ENCODE assay signal across 10 mouse cellular contexts in genomic region chr11:61028211-61028950, GRCm38 (mm10). TPM values are rescaled to one million over a fixed set of nuclear protein-coding genes. Genes with fewer than 3 reads are reported as not detected.
DNase-seq lines count a peak whose midpoint lies in the region; ATAC-seq lines count a peak whose summit lies in the region.
"Had no signal": no experiment of that assay in that cellular context is flagged by ENCODE, and none has a peak within 500 bp of the region (broad histone marks: within the 10 kb centered on the region; RNA-seq: fewer than 3 reads in every experiment).

No protein-coding gene starts in this region.

- no peaks in the 10 kb centered on the region for H3K9me3 ChIP-seq in heart, embryonic 12.5 days (replicated peaks)
- H3K9me3 ChIP-seq: embryonic facial prominence, embryonic 12.5 days; midbrain, embryonic 12.5 days had no signal

- no peaks in the 10 kb centered on the region for H3K36me3 ChIP-seq in heart, embryonic 12.5 days
- H3K36me3 ChIP-seq: embryonic facial prominence, embryonic 12.5 days; midbrain, embryonic 12.5 days had no signal

- peak; percentile 41 for DNase-seq in adrenal gland, adult 2 months
- DNase-seq in adrenal gland, postnatal 4 days (ENCODE audit: low spot score in 2 of 2) = no peak
- DNase-seq in adrenal gland, postnatal 10 days = peak; percentile 51
- DNase-seq in kidney, postnatal 36 days = peak; percentile 67 to 72
- DNase-seq in right cerebral cortex, adult 2 months (ENCODE audit: low spot score in 2 of 2) = no peak
- no peak for DNase-seq in liver

- peak; percentile 46; the same call in 1 of the 2 replicates for ATAC-seq in heart, embryonic 12.5 days (ENCODE audit: insufficient number of reproducible peaks, low FRiP score)
- ATAC-seq in megakaryocyte-erythroid progenitor cell, adult 5-6 weeks (replicated peaks; ENCODE audit: low FRiP score, low TSS enrichment, poor library complexity, severe bottlenecking) = no peak

- peaks cover 15% of the 10 kb centered on the region for H3K27me3 ChIP-seq in heart, embryonic 12.5 days (replicated peaks)

- H3K27ac ChIP-seq in heart, embryonic 12.5 days (ENCODE audit: poor library complexity, severe bottlenecking) = peak overlapping the region; percentile 13; the same call in 1 of the 2 replicates
- H3K27ac ChIP-seq: embryonic facial prominence, embryonic 12.5 days; midbrain, embryonic 12.5 days had no signal

- no peak overlapping the region for H3K4me3 ChIP-seq in heart, embryonic 12.5 days
- H3K4me3 ChIP-seq: embryonic facial prominence, embryonic 12.5 days; midbrain, embryonic 12.5 days had no signal

- peaks cover 56% of the 10 kb centered on the region for H3K4me1 ChIP-seq in heart, embryonic 12.5 days (replicated peaks)
- H3K4me1 ChIP-seq: midbrain, embryonic 12.5 days had no signal

- 63% methylated on average over 11 of the region's 11 CpGs for WGBS in heart, embryonic 12.5 days

- H3K9ac ChIP-seq in heart, embryonic 12.5 days = no peak overlapping the region
- H3K9ac ChIP-seq: embryonic facial prominence, embryonic 12.5 days; midbrain, embryonic 12.5 days had no signal

- H3K4me2 ChIP-seq in heart, embryonic 12.5 days = no peak overlapping the region
- H3K4me2 ChIP-seq: embryonic facial prominence, embryonic 12.5 days; midbrain, embryonic 12.5 days had no signal

RNA-seq across cellular contexts. Expression of gene Kcnj12, which starts 6.0 kb away (rescaled TPM):
- total RNA-seq in adrenal gland, adult 2 months (2021) = 1 to 10 TPM; 1.5 to 3.1 TPM
- 5.0 and 5.1 TPM in 2 replicates for polyA plus RNA-seq in adrenal gland, adult 2 months (2012; rRNA removed)
- 1 to 10 TPM; 3.5 to 3.6 TPM for total RNA-seq in adrenal gland, postnatal 4 days (2021)
- total RNA-seq in adrenal gland, postnatal 10 days (2021) = 1 to 10 TPM; 2.3 to 2.9 TPM
- polyA plus RNA-seq in heart, embryonic 12.5 days (2016; fragmentation: Nextera tagmentation; extraction: Ambion mirVana) = 3.8 and 4.3 TPM in 2 replicates
- total RNA-seq in megakaryocyte-erythroid progenitor cell, adult 5-6 weeks (2014; fragmentation: Nextera tagmentation) = not detected in 2 replicates
- not detected in 2 replicates for total RNA-seq in megakaryocyte-erythroid progenitor cell, adult 5-6 weeks (2017)

Comparison
In these comparisons a context has a peak if more than half of its experiments do, and no peak if none do; other contexts are left out.
1. DNase-seq: peak in adrenal gland, adult 2 months (single experiment), adrenal gland, postnatal 10 days (single experiment) and kidney, postnatal 36 days (2 of 2); none in adrenal gland, postnatal 4 days (0 of 2), right cerebral cortex, adult 2 months (0 of 2) and liver (single experiment).